Mouse (Mus musculus) Patski (cell line): ENCODE results near the gene Duxbl2. TPM values are rescaled to one million over a fixed set of nuclear protein-coding genes. Genes with fewer than 3 reads are reported as not detected.
"Not testable (repeated sequence)": the region's sequence is repeated elsewhere in the genome, so short reads cannot be mapped to it uniquely, and the experiment has no call there.

Source experiments
- ATAC-seq: fragments of 100-300 bp; one replicate; pipeline ENCODE4 v1.8.0; 2021
- CTCF ChIA-PET: fragments of 350-600 bp; sonication (Branson Sonifier 250); formaldehyde crosslinking; loops from one replicate; lab custom pipeline; 2022; ENCODE audit warnings: inconsistent platforms; lab: Charles Lee
- POLR2A ChIA-PET: fragments of 350-600 bp; sonication (Branson Sonifier 250); formaldehyde crosslinking; loops from one replicate; lab custom pipeline; 2022; ENCODE audit warnings: antibody characterized with exemption, inconsistent platforms; lab: Charles Lee
- DNase-seq: peaks from one replicate; pipeline ENCODE4 v3.0.0-alpha.2; 2011; ENCODE audit warnings: low read depth, low spot score
- H3K27me3 ChIP-seq: fragments of 371-371 bp; one replicate; pipeline ENCODE4 v1.5.1; 2021
- in situ Hi-C: fragments of 300-500 bp; cut with MboI; formaldehyde crosslinking; loops from 3 replicates; pipeline ENCODE4 v1.11.1; 2018; ENCODE audit warnings: low pct_unique_long_range_greater_than_20kb, mixed read lengths
- polyA plus RNA-seq: library from polyadenylated mRNA; unstranded; gene quantifications from one replicate; pipeline ENCODE4 v1.2.3, GENCODE M21; 2021

The Duxbl2 gene
- polyA plus RNA-seq, result not detected

DNA sequence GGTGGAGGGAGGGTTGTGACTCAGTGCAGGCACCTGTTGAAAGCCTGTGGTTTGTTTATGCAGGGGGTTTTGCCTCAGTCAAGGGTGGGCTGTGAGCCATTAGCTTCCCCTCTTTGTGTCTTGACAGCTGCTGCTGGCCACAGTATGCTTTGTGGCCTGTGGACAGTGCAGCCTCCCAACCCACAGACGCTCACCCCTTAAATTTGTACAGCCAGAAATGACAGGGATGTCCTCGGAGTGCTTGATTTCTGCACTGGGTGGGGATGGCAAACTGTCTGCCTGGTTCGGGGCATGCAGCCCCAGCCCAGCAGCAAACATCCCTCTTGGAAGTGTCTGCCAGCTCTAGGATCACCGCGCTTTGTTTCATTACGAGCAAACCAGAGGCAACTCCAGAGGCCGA, at the start of gene Duxbl2:
Gene Duxbl2, plus strand, starts transcription at position 200 of the 400 bp plus-strand sequence.
- DNase-seq, H3K27me3 ChIP-seq, CTCF ChIA-PET, POLR2A ChIA-PET, ATAC-seq, in situ Hi-C loops: not testable (repeated sequence)

DNA sequence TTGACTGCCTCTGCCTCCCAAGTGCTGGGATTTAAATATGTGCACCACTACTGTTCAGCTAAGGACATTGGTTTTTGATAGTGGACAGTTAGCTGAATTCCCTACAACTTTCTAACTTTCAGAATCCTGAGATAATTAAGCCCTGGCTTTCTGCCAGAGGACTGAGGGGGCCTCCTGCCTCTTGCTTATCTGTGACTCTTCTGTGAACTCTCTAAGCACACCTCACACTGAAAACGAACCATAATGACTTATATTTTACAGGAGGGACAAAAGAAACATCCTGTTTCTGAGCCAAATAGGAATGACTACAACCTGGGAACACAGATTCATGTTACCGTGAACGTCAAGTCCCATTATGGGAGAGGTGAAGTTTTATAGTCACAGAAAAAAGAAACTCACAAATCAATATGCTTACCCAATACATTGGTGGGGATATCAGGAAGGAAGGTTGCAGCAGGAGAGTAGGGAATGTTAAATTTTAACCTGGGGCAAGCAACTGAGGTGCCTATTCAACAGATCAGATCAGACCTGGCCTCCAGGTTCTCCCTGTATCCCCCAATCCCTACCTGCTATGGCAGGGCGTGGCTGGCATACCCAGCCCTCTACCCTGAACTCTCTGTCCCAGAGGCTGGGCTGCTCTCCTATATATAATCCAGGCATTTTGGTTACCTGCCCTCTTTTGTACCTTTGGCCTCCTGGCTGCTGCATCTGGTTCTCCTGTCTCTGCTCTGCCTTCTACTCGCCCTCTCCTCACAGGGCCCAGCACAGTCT, 41.3 kb upstream of the Duxbl2 start:
- CTCF ChIA-PET, H3K27me3 ChIP-seq, ATAC-seq, in situ Hi-C loops, DNase-seq, POLR2A ChIA-PET: not testable (repeated sequence)

DNA sequence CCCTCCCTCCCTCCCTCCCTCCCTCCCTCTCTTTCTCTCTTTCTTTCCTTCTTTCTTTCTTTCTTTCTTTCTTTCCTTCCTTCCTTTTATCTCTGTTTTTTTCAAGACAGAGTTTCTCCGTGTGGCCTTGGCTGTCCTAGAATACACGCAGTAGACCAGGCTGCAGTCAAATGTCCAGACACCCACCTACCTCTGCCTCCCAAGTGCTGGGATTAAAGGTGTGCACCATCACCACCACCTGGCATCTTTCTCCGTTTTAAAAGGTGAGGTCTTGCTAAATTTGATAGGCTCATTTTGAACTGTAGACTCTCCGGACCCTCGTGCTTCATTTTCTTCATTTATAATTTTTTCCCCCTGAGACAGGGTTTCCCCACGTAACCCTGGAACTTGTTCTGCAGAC, 36.9 kb upstream of the Duxbl2 start, which contains the start of gene Cphx2:
Gene Cphx2, plus strand, starts transcription at position 301 of the 400 bp plus-strand sequence.
- CTCF ChIA-PET, H3K27me3 ChIP-seq, ATAC-seq, POLR2A ChIA-PET, in situ Hi-C loops, DNase-seq: not testable (repeated sequence)

DNA sequence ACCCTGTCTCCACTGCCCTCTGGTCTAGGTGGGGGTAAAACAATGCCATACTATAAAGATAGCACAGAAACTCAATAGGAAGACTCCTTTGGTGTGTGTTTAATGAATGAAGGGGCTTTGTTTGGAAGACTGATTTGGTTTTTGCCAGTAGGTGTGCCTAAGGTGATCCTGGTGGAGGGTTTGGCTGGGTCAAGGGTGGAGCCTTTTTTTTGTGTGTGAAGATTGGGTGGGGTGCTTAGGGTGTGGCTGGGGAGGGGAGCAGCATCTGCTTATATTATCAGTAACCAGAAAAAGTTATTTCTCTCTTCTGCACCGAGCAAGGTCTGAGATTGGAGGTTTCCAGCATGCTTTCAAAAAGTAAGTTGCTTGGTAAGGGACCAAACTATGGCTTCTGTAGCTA, 36.2 kb upstream of the Duxbl2 start, which contains the start of gene Cphx3:
Gene Cphx3, plus strand, starts transcription at position 301 of the 400 bp plus-strand sequence.
- DNase-seq, ATAC-seq, in situ Hi-C loops, H3K27me3 ChIP-seq, CTCF ChIA-PET, POLR2A ChIA-PET: not testable (repeated sequence)

DNA sequence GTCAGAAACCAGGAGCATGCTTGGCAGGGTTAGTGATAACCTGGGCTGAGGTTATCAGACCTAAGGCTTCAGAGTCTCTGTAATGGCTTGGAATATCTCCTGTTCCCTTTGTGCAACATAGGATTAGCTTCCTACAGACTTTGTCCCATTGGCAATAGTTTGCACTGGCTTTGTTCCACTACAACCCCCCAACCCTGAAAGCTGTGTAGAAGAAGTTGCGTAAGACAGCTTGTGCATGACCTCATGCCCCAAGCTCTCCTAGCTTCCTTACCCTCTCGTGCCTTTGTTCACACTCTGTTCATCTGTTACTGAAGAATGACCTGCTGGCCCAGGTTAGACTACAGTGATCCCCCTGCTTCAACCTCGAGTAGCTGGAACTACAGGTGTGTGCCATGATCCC, 20.5 kb upstream of the Duxbl2 start:
- H3K27me3 ChIP-seq, DNase-seq, POLR2A ChIA-PET, CTCF ChIA-PET, in situ Hi-C loops: not testable (repeated sequence)
- peak; percentile 21 for ATAC-seq

DNA sequence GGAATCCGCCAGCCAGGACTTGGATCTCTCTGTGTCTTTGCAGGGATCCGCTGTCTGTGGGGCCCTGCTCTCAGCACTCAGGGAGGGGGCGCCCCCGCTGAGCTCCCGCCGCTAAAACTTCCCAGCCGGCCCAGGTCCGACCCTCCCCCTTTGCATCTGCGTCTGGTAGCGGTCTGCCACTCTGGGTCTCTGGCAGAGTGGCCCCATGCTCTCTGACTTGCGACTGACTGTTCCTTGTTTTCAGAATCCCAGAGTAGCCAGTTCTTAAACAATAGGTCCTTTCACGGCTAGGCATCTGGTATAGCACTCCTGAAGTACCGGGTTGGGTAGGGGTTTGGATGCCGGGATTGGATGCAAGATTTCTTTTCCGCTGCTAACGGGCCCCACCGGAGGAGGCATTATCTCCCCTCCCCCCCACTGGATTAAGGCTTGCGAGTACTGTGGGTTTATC, 426 bp downstream of the Duxbl2 start:
- ATAC-seq, CTCF ChIA-PET, in situ Hi-C loops, POLR2A ChIA-PET, DNase-seq, H3K27me3 ChIP-seq: not testable (repeated sequence)

DNA sequence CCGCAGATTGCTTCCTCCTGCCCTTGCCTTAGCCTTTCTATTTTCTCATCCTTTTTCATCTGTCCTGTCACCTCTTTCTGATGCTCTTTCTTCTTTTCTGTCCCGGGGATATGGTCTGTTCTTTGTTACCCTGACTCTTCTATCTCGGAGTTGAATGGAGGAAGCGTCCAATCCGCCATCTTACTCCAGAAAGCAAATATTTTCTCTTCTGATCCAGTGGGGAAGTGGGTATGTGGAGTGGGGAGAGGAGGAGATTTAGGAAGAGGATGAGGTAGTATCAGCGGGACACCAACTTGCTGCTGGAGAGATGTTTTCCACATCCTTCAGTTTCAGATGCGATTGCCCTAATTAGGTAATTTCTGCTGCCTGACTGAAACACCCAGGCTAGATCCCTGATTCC, 946 bp downstream of the Duxbl2 start:
- ATAC-seq, in situ Hi-C loops, CTCF ChIA-PET, POLR2A ChIA-PET, DNase-seq, H3K27me3 ChIP-seq: not testable (repeated sequence)

DNA sequence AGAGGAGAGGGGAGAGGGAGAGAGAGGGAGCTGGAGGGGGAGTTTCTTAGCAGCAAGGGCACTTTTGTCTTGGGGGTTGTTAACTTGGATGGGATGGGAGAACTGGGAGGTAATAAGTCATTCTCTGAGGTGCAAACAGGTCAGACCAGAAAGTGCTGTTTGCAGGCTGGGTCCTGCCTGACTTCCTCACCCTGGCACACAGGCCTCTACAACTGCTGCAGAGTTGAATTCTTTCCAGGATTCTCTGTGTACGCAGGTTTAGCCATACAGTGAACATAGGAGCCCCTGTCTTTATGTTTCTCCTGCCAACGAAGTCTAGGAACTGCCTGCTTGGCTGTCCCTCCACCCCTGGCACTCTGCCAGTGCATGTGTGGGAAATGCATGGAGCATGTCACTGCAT, 28.9 kb downstream of the Duxbl2 start:
- DNase-seq, in situ Hi-C loops, ATAC-seq, H3K27me3 ChIP-seq, CTCF ChIA-PET, POLR2A ChIA-PET: not testable (repeated sequence)

DNA sequence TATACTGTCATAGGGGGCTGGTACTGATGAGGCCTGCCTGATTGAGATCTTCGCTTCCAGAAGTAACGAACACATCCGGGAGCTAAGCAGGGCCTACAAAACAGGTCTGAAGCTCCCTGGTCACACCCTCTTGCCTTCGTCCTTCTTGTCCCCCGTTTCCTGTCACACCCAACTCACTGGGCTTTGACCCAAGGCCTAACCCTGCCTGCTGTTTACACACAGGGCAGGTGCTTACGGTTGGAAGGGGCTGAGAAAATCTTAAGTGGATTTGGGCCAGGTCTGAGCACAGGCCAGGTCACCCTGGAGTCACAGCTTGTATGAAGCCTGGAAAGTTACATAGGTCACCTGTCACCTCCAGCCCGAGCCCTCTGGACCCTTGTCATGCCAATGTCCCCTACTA, 37.9 kb downstream of the Duxbl2 start:
- in situ Hi-C loops, CTCF ChIA-PET, POLR2A ChIA-PET, H3K27me3 ChIP-seq, DNase-seq, ATAC-seq: not testable (repeated sequence)

DNA sequence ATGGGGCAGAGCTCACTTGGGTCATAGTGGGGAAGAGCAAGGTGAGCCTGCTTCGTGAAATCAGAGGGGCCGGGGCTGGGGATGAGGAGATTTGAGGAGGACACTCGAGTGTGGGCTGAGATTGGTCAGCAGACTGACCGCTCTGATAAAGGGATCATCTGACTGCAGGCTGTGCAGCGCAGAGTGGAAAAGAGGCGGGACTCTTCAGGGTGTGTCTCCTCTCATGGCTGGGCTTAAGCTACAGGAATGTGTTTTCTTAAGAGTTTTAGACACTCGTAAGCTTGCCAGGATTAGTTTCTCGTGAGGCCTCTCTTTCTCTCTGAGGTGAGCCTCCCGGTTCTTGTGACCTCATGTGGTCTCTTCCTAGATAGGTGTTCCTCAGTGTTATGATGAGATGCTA, 43.0 kb downstream of the Duxbl2 start:
- ATAC-seq, POLR2A ChIA-PET, H3K27me3 ChIP-seq, CTCF ChIA-PET, in situ Hi-C loops, DNase-seq: not testable (repeated sequence)

DNA sequence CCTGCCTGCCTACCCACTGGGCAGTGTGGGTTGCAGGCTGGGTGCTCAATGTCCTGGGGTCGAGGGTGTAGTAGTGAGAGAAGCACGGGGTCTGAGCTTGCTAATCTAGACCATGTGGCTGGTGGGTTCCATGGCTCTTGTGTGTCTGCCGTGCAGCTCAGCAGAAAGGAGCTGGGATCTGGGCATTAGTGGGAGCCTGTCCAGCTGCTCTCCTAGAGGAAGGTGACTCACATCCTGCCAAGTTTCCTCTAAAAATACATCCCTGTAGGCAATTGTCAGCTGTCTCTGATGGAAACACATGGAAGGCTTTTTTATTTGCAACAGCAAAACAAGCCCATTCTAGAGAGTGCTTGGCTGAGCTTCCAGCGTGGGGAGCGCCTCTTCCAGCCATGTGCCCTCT, 44.3 kb downstream of the Duxbl2 start:
- peak; percentile 67 for ATAC-seq
- DNase-seq, CTCF ChIA-PET, in situ Hi-C loops, POLR2A ChIA-PET, H3K27me3 ChIP-seq: not testable (repeated sequence)

DNA sequence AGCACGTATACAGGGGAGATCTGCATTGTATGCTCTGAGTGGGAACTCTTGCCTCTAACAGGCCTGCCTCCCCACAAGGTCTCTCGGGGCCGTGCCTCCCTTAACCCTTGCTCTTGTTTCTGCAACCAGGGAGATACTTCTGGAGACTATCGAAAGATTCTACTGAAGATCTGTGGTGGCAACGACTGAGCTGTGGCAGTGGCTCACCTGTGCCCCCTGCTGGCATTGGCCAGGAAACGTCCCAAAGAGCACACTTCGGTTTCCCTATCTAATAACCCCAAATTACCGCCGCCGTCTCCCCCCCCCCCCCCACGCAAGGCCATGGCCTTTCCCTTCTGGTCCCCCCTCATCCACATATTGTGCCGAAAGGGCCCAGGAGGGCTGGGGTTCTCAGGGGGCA, 47.1 kb downstream of the Duxbl2 start:
- in situ Hi-C loops, DNase-seq, CTCF ChIA-PET, POLR2A ChIA-PET, H3K27me3 ChIP-seq, ATAC-seq: not testable (repeated sequence)

DNA sequence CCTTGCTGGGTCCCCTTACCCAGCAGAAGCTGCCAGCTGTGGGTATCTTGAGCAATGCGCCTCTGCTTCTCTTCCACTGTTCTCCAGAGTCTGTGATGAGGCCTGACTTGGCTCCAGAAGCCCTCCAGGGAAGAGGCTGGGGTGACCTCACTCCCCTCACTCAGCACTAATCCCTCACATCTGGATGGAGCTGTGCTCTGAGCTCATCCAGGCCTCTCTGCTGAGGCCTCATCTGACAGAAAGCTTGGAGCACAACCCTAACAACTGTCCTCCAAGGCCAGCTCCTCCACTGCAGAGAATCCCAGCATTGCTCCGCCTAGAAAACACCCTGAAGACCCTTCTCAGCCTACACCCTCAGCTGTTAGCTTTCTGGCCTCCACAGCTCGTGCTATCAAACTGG, 55.8 kb downstream of the Duxbl2 start:
- H3K27me3 ChIP-seq, POLR2A ChIA-PET, CTCF ChIA-PET, ATAC-seq, in situ Hi-C loops, DNase-seq: not testable (repeated sequence)

DNA sequence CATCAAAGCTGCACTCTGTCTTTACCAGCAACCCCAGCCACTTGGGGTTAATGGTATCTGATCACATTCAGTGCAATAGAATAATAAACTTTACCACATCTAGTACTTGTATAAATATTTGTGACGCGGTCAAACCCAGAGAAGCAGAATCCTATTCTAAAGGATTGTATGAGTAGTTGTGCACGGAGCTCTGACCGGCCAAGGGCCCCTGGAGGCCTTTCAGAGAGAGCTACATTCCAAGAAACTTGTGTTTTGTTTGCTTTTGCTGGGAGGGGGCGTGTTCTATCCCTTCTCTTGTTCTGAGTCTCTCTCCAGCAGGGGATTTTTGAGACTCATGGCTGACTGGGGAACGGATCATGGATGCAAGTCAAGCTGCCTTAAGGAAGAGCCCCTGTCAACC, 56.9 kb downstream of the Duxbl2 start:
- DNase-seq, in situ Hi-C loops, H3K27me3 ChIP-seq, CTCF ChIA-PET, POLR2A ChIA-PET, ATAC-seq: not testable (repeated sequence)
